Mouse (Mus musculus) limb, embryonic 15.5 days (tissue): ENCODE data around the gene Ubl3. TPM values are rescaled to one million over a fixed set of nuclear protein-coding genes. Genes with fewer than 3 reads are reported as not detected.

ENCODE experiments used
- ATAC-seq: fragments of 200-750 bp; cut with Nextera tagmentation; 2 replicates; pipeline ENCODE4 v1.8.0; 2017; ENCODE audit warnings: low read depth, moderate TSS enrichment; ENCODE audit not compliant: insufficient number of reproducible peaks, low FRiP score, low TSS enrichment
- H3K27ac ChIP-seq: fragments of 300-500 bp; sonication (generic); 2 replicates; pipeline ENCODE4 v1.5.1; 2015; ENCODE audit warnings: moderate library complexity, mild to moderate bottlenecking, inconsistent platforms
- H3K27me3 ChIP-seq: fragments of 300-500 bp; sonication (generic); 2 replicates; pipeline ENCODE4 v1.6.1; 2015; ENCODE audit warnings: inconsistent platforms
- H3K36me3 ChIP-seq: fragments of 300-500 bp; sonication (generic); 2 replicates; pipeline ENCODE4 v1.6.1; 2015; ENCODE audit warnings: inconsistent platforms
- H3K4me1 ChIP-seq: fragments of 300-500 bp; sonication (generic); 2 replicates; pipeline ENCODE4 v1.6.1; 2015; ENCODE audit warnings: inconsistent platforms
- H3K4me2 ChIP-seq: fragments of 300-500 bp; sonication (generic); 2 replicates; pipeline ENCODE4 v1.6.1; 2015; ENCODE audit warnings: mild to moderate bottlenecking, inconsistent platforms
- H3K4me3 ChIP-seq: fragments of 300-500 bp; sonication (generic); 2 replicates; pipeline ENCODE4 v1.5.1; 2015; ENCODE audit warnings: mild to moderate bottlenecking, inconsistent platforms
- H3K9ac ChIP-seq: fragments of 300-500 bp; sonication (generic); 2 replicates; pipeline ENCODE4 v1.6.1; 2015; ENCODE audit warnings: inconsistent platforms
- H3K9me3 ChIP-seq: fragments of 300-500 bp; sonication (generic); 2 replicates; pipeline ENCODE4 v1.6.1; 2016; ENCODE audit warnings: inconsistent platforms
- WGBS: fragments of 180-500 bp; shearing (Covaris S2); methylation state at CpG from one replicate; pipeline ENCODE4 v1.1.7; 2015; 5-methylcytosine and 5-hydroxymethylcytosine counted together
- polyA plus RNA-seq: library from polyadenylated mRNA; unstranded; fragments of >200 nt; fragmentation: Nextera tagmentation; extraction: Ambion mirVana; gene quantifications from 2 replicates; pipeline ENCODE4 v1.2.1, GENCODE M21; 2015

Gene Ubl3
- polyA plus RNA-seq, 1 experiment from 2014 or later: 73.1 TPM

DNA sequence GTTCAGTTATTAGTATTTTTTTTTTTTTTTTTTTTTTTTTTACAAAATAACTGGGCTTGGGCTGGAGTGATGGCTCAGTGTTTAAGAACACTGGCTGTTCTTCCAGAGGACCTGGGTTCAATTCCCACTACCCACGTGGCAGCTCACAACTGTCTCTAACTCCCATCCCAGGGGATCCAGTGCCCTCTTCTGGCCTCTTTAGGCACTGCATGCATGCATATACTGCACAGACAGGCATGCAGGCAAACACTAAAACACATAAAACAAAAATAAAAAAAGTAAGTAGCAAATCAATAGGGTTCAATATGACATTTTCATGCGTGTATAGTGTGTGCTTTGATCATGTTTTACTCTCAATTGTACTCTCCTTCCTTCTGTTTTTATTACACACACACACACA is 26.6 kb upstream of the Ubl3 start:
- H3K27ac ChIP-seq: no peak overlapping the region
- no peaks in the 10 kb centered on the region for H3K27me3 ChIP-seq
- H3K9ac ChIP-seq: no peak overlapping the region
- no peak overlapping the region for H3K4me2 ChIP-seq
- no peaks in the 10 kb centered on the region for H3K36me3 ChIP-seq
- no peaks in the 10 kb centered on the region for H3K9me3 ChIP-seq
- ATAC-seq: no peak
- 86% methylated on average over 2 of the region's 2 CpGs for WGBS
- H3K4me1 ChIP-seq: no peaks in the 10 kb centered on the region; the same call in 1 of the 2 replicates
- no peak overlapping the region for H3K4me3 ChIP-seq

DNA sequence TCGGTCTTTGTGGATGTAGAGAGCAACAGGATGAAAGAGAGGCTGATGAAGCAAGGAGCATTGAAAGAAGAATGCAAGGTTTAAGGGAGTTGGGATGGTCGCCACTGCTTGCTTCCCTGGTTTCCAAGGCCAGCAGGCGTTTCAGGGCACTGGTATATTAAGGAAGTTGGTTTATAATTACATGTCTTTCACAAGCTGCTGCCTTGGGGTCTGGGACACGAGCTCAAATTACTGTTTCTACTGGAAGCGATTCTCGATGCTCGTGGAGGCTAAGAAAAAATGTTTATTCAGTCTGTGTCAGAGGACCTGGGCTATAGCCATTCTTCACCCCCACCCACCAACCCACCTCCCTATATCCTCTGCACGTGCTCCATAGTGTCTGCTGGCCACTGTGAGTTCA is 25.8 kb upstream of the Ubl3 start:
- Histone ChIP-seq H3K27ac (no peak overlapping the region), H3K27me3 (no peaks in the 10 kb centered on the region), H3K4me2 (no peak overlapping the region), H3K9ac (no peak overlapping the region), H3K4me3 (no peak overlapping the region), H3K9me3 (no peaks in the 10 kb centered on the region), H3K4me1 (no peaks in the 10 kb centered on the region; the same call in 1 of the 2 replicates), H3K36me3 (no peaks in the 10 kb centered on the region)
- no peak for ATAC-seq
- WGBS: 28% methylated on average over 8 of the region's 8 CpGs

DNA sequence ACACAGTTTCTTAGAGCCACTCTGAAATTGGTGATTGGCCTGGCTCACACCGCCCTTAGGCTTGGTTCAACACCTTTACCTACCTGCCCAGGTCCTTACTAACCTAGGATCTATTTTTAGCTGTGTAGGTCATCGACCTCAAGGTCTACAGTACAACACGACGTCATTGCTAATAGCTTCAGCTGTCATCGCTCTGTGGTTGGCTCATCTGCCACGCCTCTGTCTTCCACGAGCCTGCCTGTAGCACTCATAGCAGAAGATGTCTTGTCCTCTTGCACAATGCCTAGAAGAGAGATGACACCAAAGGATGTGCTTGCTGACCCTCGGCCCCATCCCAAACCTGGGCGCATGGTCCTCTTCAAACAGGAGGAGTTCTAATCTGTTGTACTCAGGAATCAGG is 24.7 kb upstream of the Ubl3 start:
- Histone ChIP-seq H3K27me3 (no peaks in the 10 kb centered on the region), H3K9me3 (no peaks in the 10 kb centered on the region), H3K27ac (no peak overlapping the region), H3K9ac (no peak overlapping the region), H3K4me1 (no peaks in the 10 kb centered on the region; the same call in 1 of the 2 replicates), H3K36me3 (no peaks in the 10 kb centered on the region), H3K4me3 (no peak overlapping the region), H3K4me2 (no peak overlapping the region)
- no peak for ATAC-seq
- WGBS: 85% methylated on average over 9 of the region's 9 CpGs

DNA sequence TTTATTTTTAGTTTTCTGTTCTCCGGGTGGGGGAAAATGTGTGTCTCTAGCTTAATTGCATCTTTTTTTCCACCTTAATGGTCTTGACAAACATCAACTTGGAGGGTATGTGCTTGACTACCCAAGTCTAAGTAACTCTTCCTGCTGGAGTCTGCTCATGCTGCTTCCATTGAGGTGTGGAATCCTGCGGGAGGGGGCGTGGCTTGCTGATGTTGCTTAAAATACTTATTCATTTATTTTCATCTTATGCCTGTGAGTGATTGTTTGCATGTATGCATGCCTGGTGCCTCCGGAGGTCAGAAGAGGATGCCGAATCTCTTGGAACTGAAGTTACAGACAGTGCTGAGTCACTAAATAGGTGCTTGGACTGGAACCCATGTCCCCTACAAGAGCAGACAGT is 22.6 kb upstream of the Ubl3 start:
- Histone ChIP-seq H3K36me3 (no peaks in the 10 kb centered on the region), H3K9ac (no peak overlapping the region), H3K27me3 (no peaks in the 10 kb centered on the region), H3K9me3 (no peaks in the 10 kb centered on the region), H3K4me3 (no peak overlapping the region), H3K4me2 (no peak overlapping the region), H3K27ac (no peak overlapping the region), H3K4me1 (no peaks in the 10 kb centered on the region; the same call in 1 of the 2 replicates)
- 79% methylated on average over 5 of the region's 5 CpGs for WGBS
- no peak for ATAC-seq

DNA sequence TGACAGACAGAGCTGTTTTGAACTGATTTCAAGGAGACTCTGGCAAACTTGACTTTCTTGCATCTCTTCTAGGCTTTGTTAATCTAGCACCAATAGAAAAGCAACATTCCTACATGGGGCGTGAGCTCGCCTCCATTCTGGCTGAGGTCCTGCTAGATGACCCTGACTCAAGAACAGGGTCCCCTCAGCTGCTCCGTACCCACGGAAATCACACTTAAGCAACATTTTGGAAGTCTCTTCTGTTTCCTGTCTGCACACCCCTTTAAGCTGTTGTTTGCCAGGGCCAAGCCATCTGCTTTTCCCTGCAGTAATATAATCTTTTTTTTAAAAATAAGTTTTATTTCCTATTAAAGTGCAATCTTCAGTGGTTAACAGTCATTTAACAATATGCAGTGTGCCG is 20.1 kb upstream of the Ubl3 start:
- WGBS: 70% methylated on average over 5 of the region's 5 CpGs
- no peaks in the 10 kb centered on the region for H3K9me3 ChIP-seq
- H3K27me3 ChIP-seq: no peaks in the 10 kb centered on the region
- no peak for ATAC-seq
- H3K4me2 ChIP-seq: no peak overlapping the region
- no peak overlapping the region for H3K9ac ChIP-seq
- H3K36me3 ChIP-seq: no peaks in the 10 kb centered on the region
- H3K4me3 ChIP-seq: no peak overlapping the region
- H3K27ac ChIP-seq: no peak overlapping the region
- H3K4me1 ChIP-seq: no peaks in the 10 kb centered on the region

DNA sequence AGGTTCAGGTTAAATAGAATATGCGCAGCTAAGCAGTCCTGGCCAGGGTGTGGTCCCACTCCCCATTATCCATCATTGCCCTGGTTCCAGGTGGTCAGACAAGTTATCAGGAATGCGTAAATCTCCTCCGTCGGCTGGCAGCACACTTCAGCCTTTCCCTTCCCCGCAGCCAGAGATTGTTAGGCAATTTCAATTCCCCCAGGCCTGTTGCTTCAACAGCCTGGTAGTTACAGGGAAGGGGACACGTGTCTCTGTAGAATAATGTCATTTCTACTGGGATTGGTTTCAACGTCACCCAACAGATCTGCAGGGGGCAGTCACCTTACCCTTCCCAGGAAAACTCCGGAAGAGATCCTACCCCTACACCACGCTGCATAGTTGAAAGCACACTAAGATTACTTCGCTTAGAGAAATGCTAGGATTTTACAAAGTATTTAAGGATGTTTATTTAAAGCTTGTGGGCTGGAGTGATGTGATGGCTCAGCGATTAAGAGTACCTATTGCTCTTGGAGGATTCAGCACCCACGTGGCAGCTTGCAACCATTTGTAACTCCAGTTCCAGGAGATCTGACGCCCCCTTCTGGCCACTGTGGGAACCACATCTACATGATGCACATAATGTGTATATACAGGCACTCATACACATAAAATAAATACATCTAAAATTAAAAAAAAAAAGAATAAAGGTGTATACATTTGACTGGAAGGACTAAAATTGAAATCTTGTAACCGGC is 18.1 kb upstream of the Ubl3 start:
- Histone ChIP-seq H3K9ac (no peak overlapping the region), H3K4me2 (no peak overlapping the region), H3K4me3 (no peak overlapping the region), H3K27me3 (no peaks in the 10 kb centered on the region), H3K27ac (no peak overlapping the region), H3K4me1 (no peaks in the 10 kb centered on the region), H3K36me3 (no peaks in the 10 kb centered on the region), H3K9me3 (no peaks in the 10 kb centered on the region)
- 72% methylated on average over 14 of the region's 14 CpGs for WGBS
- ATAC-seq: no peak

DNA sequence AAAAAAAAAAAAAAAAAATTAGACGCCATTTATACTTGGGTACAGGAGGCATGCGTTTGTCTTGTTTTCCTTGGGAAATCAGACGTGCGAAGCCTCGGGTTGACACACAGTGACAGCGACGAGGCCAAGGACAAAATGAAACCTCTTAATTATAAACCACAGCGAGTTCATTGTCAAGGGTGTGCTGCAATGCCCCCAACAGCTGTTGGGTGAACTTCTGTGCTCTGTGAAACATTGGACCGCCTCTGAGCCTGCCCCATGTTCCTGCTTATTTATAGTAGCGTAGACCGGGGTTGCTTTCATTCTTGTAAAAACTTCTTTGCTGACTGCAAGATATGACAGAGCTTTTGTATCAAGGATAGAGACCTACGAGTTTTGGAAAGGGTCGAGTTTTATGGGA is 16.9 kb upstream of the Ubl3 start:
- no peaks in the 10 kb centered on the region for H3K9me3 ChIP-seq
- no peak overlapping the region for H3K4me2 ChIP-seq
- no peak overlapping the region for H3K4me3 ChIP-seq
- no peaks in the 10 kb centered on the region for H3K4me1 ChIP-seq
- H3K27ac ChIP-seq: no peak overlapping the region
- WGBS: 48% methylated on average over 13 of the region's 13 CpGs
- H3K27me3 ChIP-seq: no peaks in the 10 kb centered on the region
- no peak overlapping the region for H3K9ac ChIP-seq
- no peak for ATAC-seq
- H3K36me3 ChIP-seq: no peaks in the 10 kb centered on the region

DNA sequence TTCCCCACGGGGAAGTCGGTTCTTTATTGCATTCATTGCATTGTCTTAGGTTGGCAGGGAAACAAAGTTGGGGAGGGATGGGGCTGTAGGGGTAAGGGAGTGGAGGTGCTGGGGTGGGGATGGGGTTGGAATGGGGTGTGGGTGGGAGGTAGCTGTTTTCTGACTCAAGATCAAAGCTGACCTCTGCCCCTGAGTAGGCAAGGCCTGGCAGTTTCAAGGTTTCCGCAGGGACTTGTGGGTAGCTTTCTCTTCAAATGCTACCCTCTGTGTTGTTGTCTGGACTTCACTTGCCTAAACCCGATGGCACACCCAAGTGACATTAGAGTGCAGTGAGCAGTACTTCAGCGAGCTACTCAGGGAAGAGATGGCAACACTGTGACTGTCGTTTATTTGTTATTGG is 13.0 kb upstream of the Ubl3 start:
- 37% methylated on average over 6 of the region's 6 CpGs for WGBS
- no peak for ATAC-seq
- no peak overlapping the region for H3K4me3 ChIP-seq

DNA sequence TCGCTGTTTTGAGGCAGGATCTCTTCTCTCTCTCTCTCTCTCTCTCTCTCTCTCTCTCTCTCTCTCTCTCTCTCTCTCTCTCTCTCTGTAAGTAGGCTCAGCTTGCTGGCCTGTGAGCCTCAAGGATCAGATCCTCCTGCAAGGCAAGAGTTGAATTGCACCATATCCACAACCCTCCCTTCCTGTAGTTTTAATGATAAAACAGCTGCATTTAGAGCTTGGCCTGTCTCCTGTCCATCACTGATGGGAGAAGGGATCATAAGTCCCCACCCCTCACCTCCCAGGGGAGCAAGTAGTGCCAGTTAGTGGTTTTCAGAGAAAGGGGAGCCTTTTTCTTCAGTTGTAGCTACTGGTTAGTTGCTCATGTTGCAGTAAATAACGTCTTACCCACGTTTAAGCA is 11.5 kb upstream of the Ubl3 start:
- Histone ChIP-seq H3K9ac (no peak overlapping the region), H3K4me3 (no peak overlapping the region), H3K4me2 (no peak overlapping the region), H3K27ac (no peak overlapping the region), H3K9me3 (no peaks in the 10 kb centered on the region), H3K27me3 (no peaks in the 10 kb centered on the region), H3K4me1 (0 out of 2 replicates have a peak, but pooled peaks cover 2% of the 10 kb centered on the region), H3K36me3 (no peaks in the 10 kb centered on the region)
- ATAC-seq: no peak
- 69% methylated on average over 3 of the region's 3 CpGs for WGBS

More for the DNA sequence above, 13.0 kb upstream of the Ubl3 start:
- Histone ChIP-seq H3K27ac (no peak overlapping the region), H3K4me1 (0 out of 2 replicates have a peak, but pooled peaks cover 2% of the 10 kb centered on the region), H3K9me3 (no peaks in the 10 kb centered on the region), H3K36me3 (no peaks in the 10 kb centered on the region), H3K4me2 (no peak overlapping the region), H3K27me3 (no peaks in the 10 kb centered on the region), H3K9ac (no peak overlapping the region)

DNA sequence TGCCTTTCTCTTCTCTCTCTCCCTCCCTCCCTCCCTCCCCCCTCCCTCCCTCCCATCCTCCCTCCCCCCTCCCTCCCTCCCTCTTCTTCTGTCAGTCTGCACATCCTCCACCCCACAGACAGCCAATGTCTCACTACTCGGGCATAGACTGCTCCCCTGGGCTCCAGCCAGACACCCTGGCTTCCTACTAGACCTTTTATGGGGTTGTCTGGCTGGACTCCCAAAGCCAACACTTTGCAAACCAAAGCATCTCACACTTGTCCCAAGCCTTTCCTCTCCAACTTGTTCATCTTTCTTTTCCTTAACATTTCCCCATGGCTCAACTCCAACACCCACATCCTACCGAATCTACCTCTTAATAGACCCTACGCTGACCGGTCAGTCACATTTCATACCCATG is 10.7 kb upstream of the Ubl3 start:
- no peaks in the 10 kb centered on the region for H3K36me3 ChIP-seq
- 0 out of 2 replicates have a peak, but pooled peaks cover 2% of the 10 kb centered on the region for H3K4me1 ChIP-seq
- H3K4me2 ChIP-seq: no peak overlapping the region
- no peak overlapping the region for H3K9ac ChIP-seq
- WGBS: 58% methylated on average over 4 of the region's 4 CpGs
- no peak overlapping the region for H3K4me3 ChIP-seq
- ATAC-seq: no peak
- no peak overlapping the region for H3K27ac ChIP-seq
- no peaks in the 10 kb centered on the region for H3K9me3 ChIP-seq
- H3K27me3 ChIP-seq: no peaks in the 10 kb centered on the region

DNA sequence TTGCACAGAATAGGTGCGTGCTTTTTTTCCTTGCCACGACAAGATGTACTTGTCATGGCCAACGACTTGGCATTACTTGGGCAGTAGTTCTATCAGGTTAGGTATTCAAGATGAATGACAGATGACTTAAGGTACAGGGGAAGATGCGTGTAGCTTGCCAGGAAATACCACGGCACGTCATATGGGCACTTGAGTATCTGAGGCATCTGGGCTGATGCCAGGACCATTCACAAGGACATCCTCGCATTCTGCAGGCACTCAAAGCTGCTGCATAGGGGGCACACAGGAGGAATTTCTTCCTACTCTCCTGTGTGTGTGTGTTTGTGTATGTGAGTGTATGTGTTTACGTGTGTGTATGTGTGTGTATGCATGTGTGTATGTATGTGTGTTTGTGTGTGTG is 9.6 kb upstream of the Ubl3 start:
- H3K9ac ChIP-seq: no peak overlapping the region
- no peak for ATAC-seq
- 0 out of 2 replicates have a peak, but pooled peaks cover 2% of the 10 kb centered on the region for H3K4me1 ChIP-seq
- no peaks in the 10 kb centered on the region for H3K36me3 ChIP-seq
- H3K27me3 ChIP-seq: no peaks in the 10 kb centered on the region
- H3K9me3 ChIP-seq: no peaks in the 10 kb centered on the region
- 82% methylated on average over 8 of the region's 8 CpGs for WGBS
- H3K4me3 ChIP-seq: no peak overlapping the region
- no peak overlapping the region for H3K4me2 ChIP-seq
- H3K27ac ChIP-seq: no peak overlapping the region

DNA sequence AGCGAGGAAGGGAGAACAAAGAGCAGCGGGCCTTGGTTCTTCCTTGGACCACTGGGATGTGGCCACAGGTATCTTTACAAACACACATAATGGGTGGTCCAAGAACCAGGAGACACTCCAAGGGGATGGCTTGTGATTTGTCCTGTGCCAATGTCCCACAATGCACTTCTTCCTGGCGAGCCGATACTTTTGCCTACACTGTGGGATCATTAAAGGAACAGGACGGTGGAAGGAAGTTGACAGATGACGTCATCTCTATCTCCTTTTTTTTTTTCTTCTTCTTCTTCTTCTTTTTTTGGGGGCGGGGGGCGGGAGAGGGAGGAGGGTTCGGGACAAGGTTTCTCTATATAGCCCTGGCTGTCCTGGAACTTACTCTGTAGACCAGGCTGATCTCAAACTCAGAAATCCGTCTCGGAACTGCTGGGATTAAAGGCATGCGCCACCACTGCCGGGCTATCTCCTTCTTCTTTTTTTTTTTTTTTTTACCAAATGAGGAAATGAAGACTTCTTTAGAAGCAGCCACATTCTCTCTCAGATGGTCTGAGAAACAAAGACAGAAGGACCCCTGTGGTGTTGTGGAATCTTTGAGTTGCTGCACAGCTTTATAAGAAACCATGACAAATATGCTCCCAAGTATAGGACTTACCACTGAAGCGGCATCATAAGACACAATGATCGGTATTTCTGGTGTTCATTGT is 6.8 kb upstream of the Ubl3 start:
- Histone ChIP-seq H3K27me3 (0 out of 2 replicates have a peak, but pooled peaks cover 2% of the 10 kb centered on the region), H3K4me1 (0 out of 2 replicates have a peak, but pooled peaks cover 5% of the 10 kb centered on the region), H3K4me3 (no peak overlapping the region), H3K9ac (no peak overlapping the region), H3K36me3 (no peaks in the 10 kb centered on the region), H3K27ac (no peak overlapping the region), H3K4me2 (no peak overlapping the region), H3K9me3 (no peaks in the 10 kb centered on the region)
- ATAC-seq: no peak
- WGBS: 80% methylated on average over 15 of the region's 15 CpGs
